Mouse (Mus musculus) gastrocnemius, adult 2 months (tissue): Measurements from ENCODE around the gene Plod1. TPM values are rescaled to one million over a fixed set of nuclear protein-coding genes. Genes with fewer than 3 reads are reported as not detected.

Source experiments
- DNase-seq: peaks from one replicate; pipeline ENCODE4 v3.0.0; 2022
- H3K27ac ChIP-seq: fragments of 200-600 bp; 2 replicates; pipeline ENCODE4 v1.8.1; 2022; ENCODE audit warnings: mild to moderate bottlenecking
- H3K4me3 ChIP-seq: fragments of 200-600 bp; 2 replicates; pipeline ENCODE4 v1.8.1; 2022; ENCODE audit warnings: mild to moderate bottlenecking, moderate library complexity
- CTCF ChIP-seq: fragments of 200-600 bp; IDR thresholded peaks from 2 replicates; pipeline ENCODE4 v1.8.1; 2022; ENCODE audit warnings: antibody characterized with exemption, mild to moderate bottlenecking, moderate library complexity
- intact Hi-C: fragments of 180-260 bp; cut with DNase I; formaldehyde crosslinking; loops from one replicate; pipeline ENCODE4 v1.15.1; 2025
- total RNA-seq, 2 experiments: library from RNA; stranded (reverse); gene quantifications; 2 replicates each; pipeline ENCODE4 v1.2.3; 2021

Gene Plod1
- total RNA-seq, 2 experiments from 2014 or later: 17.1 to 25.9 TPM

DNA sequence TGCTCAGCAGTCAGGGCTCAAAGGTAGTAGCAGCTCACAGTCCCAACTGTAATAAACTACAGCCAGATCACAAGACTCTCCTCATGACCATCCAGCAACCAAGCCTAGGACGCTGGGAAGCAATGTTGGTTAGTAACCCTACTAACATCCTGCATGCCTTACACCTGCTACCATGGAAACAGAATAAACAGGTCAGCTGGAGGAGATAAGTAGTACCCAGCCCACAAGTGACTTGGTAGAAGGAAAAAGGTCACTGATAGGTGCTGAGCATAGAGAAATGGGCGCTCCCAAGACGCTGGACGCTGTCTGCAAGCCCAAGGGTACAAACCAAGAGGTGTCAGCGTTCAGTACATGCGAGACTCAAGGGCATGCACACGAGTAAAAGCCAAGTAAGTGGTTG, 36.1 kb downstream of the Plod1 start:
- no peak for TF ChIP-seq CTCF
- H3K27ac ChIP-seq: peak overlapping the region; percentile 98
- intact Hi-C loops: no loop called here
- peak overlapping the region; percentile 28 for H3K4me3 ChIP-seq
- DNase-seq: no peak

GRCm38 (mm10) chr4:147897348-147897747, 39.2 kb downstream of the Plod1 start:
- peak overlapping the region; percentile 57 for H3K4me3 ChIP-seq
- intact Hi-C loops: loop anchor here (2.0 kb wide), 1 partner anchor 29 kb away; the partner anchor contains the start of genes Fv1 and Miip
- DNase-seq: peak; percentile 69
- TF ChIP-seq CTCF: no peak
- peak overlapping the region; percentile 98 for H3K27ac ChIP-seq

GRCm38 (mm10) chr4:147896411-147896810, 40.2 kb downstream of the Plod1 start:
- intact Hi-C loops: loop anchor here (2.0 kb wide), 1 partner anchor 28 kb away; the partner anchor contains the start of genes Fv1 and Miip
- DNase-seq: no peak
- peak overlapping the region; percentile 98 for H3K27ac ChIP-seq
- no peak for TF ChIP-seq CTCF
- peak overlapping the region; percentile 57 for H3K4me3 ChIP-seq

DNA sequence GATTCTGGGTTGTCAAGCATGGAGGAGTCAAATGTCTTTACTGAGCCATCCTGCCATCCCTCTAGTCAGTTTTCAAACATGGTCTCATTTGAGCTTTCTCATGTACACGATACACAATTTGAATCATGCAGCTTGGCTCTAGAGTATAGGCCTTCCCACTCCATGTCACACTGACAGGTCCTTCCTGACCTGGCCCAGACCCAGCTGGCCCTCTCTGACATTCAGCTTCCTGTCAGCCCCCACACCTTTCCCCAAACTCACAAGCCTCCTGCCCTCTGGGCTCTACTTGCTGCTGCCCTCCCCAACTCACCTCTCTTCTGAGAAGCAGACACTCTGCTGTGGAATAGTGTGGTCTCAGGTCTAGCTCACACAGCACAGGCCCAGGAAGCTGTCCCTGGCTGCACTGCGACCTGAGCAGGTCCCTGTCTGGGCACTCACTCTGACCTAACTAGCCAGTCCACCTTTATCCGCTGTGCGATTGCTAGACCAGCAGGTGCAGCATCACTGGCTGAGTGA, 40.7 kb downstream of the Plod1 start:
- no peak for TF ChIP-seq CTCF
- peak overlapping the region; percentile 1 for H3K4me3 ChIP-seq
- DNase-seq: no peak
- intact Hi-C loops: loop anchor here (2.0 kb wide), 1 partner anchor 27 kb away; the partner anchor contains the start of genes Fv1 and Miip
- peak overlapping the region; percentile 98 for H3K27ac ChIP-seq

GRCm38 (mm10) chr4:147890341-147890740, 46.2 kb downstream of the Plod1 start:
- Histone ChIP-seq H3K4me3 (no peak overlapping the region), H3K27ac (peak overlapping the region; percentile 36; the same call in 1 of the 2 replicates)
- intact Hi-C loops: no loop called here
- no peak for DNase-seq
- no peak for TF ChIP-seq CTCF

- H3K27ac ChIP-seq: no peak overlapping the region
- TF ChIP-seq CTCF: no peak
- no peak for DNase-seq
- no peak overlapping the region for H3K4me3 ChIP-seq
- intact Hi-C loops: no loop called here
Observed at GRCm38 (mm10) chr4:147888237-147888636, 48.3 kb downstream of the Plod1 start.

DNA sequence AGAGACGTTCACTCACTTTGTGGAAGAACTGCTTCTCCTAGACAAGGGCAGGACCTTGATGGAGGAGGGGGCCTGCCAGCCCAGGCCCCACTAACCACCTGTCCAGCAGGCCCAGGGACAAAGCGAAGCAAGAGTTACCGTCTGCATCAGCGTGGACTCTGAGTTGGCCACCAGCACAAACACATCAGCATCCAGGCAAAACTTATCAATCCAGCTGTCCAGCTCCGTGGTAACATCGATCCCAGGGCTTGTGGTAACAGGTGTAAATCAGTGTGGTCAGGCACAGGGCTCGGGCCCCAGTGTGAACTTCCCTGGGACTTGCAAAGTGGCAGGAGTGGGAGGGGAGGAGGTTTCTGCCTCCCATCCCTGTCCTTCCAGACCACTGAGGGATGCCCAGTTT, 49.3 kb downstream of the Plod1 start:
- DNase-seq: no peak
- intact Hi-C loops: no loop called here
- no peak for TF ChIP-seq CTCF
- H3K4me3 ChIP-seq: no peak overlapping the region
- H3K27ac ChIP-seq: no peak overlapping the region

GRCm38 (mm10) chr4:147886158-147886557, 50.4 kb downstream of the Plod1 start:
- Histone ChIP-seq H3K27ac (peak overlapping the region; percentile 21), H3K4me3 (no peak overlapping the region)
- intact Hi-C loops: no loop called here
- DNase-seq: peak; percentile 58
- TF ChIP-seq CTCF: no peak

GRCm38 (mm10) chr4:147884138-147884537, 52.4 kb downstream of the Plod1 start:
- peak; percentile 61 for DNase-seq
- no peak overlapping the region for H3K4me3 ChIP-seq
- intact Hi-C loops: no loop called here
- H3K27ac ChIP-seq: peak overlapping the region; percentile 44; the same call in 1 of the 2 replicates
- TF ChIP-seq CTCF: no peak

DNA sequence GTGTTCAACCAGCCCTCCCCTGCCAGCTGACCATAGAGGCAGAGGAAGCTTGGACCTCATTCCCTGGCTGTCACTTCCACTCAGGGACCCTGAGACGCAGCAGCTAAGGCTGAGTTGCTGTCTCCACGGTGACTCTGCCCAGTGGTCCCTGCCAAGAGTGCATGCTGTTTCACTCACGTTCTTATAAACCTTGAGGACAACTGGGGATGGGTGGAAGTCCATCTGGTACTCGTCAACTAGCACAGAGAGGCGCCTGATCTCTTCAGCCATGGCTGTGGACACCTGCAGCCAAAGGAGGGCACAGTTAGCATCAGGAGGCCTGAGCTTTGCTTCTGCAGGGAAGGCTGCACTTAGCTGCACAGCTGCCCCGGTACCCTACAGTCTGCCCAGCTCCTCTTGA, 53.5 kb downstream of the Plod1 start:
- H3K27ac ChIP-seq: no peak overlapping the region
- DNase-seq: no peak
- H3K4me3 ChIP-seq: no peak overlapping the region
- no peak for TF ChIP-seq CTCF
- intact Hi-C loops: no loop called here

DNA sequence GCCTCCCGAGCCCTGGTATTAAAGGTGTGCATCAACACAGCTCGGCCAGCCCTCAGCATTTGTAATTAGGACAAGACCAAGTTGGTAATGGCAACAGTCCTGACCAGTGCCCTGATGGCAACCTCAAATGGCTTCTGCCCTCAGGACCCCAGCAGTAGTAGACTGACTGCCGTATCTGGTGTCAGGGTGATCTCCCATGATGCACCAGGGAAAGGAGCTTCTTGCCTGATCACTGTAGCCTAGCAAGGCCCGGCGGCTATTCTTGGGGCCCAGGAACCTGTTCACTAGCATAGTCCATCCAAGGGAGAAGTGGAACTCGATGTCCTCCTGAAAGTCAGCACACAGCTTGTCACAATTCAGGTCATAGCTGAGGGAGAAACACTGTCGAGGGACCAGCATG, 54.8 kb downstream of the Plod1 start:
- intact Hi-C loops: no loop called here
- TF ChIP-seq CTCF: no peak
- Histone ChIP-seq H3K27ac (no peak overlapping the region), H3K4me3 (no peak overlapping the region)
- no peak for DNase-seq

DNA sequence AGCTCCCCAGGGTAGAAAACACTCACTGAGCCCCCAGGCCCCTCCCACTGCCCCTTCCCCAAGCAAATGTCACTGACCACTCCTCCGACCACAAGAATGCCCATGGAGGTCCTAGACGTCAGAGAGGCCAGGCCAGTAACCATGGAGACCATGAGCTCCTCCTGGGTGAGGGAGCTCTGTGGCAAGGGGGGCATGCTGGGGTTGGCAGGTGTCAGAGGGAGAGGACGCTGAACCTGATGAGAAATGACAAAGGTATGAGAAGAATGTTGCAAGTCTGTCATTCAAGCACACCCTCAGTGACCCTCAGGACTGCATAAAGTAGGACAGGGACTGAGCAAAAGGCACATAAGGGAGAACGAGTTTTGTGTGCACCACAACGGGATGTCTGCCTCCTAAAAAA, 56.7 kb downstream of the Plod1 start:
- no peak for TF ChIP-seq CTCF
- Histone ChIP-seq H3K27ac (no peak overlapping the region), H3K4me3 (no peak overlapping the region)
- DNase-seq: no peak
- intact Hi-C loops: no loop called here

DNA sequence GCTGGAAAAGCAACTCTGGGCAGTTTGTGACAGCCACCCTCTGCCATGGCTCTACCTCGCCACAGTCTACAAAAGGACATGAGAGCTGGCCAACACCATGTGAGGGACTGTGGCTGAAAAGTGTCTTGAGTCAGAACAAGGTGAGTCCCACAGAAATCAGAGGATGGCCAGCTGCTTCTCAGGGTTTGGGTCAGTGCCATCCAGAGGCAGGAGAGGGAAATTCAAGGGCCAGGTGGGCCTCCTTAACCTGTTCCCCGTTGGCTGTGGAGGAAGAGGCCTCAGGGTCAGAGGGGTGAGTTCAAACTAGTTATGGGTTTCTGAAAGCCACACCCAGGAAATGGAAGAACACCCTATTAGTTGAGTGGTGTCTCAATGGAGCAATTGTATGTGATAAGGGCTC, 57.1 kb downstream of the Plod1 start:
- TF ChIP-seq CTCF: no peak
- no peak overlapping the region for H3K27ac ChIP-seq
- H3K4me3 ChIP-seq: no peak overlapping the region
- intact Hi-C loops: no loop called here
- DNase-seq: no peak

DNA sequence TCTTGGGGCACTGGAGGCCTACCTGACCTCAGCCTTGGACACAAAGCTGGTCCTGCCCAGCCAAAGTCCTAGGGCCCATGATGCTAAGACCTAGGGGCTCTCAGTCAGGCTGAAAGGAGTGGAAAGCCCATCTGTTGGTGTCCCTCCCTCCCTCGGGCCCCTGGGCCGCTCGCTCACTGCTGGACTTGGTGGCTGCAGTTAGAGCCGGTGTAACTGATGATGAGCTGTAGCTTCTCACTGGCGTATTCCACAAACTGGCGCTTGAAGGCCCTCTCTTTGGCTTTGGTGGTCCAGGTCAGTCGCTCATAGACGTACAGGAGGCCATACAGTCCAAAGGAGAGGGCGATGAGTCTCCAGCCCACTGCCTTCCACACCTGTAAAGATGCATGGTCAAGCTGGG, 58.0 kb downstream of the Plod1 start:
- H3K4me3 ChIP-seq: no peak overlapping the region
- intact Hi-C loops: no loop called here
- no peak for TF ChIP-seq CTCF
- no peak overlapping the region for H3K27ac ChIP-seq
- no peak for DNase-seq
